In the genomic region with DNA sequence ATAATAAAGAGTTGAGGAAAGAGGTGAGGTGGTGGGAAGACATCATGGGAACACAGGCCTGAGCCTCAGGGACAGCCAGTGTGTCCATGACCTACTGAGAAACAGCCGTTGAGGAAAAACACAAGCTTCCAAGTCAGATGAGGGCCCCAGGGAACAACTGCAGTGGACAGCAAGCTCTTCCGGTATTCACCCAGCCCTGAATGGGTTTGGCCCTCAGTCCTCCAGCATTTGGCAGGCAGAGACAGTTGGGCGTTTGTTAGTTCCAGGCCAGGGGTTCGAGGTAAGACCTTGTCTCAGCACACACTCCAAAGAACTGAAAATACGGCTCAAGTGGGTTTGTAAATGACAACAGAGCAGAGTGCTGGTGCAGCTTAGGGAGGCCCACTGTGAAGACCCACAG, we compare ENCODE assay signal across 21 mouse cellular contexts. TPM values are rescaled to one million over a fixed set of nuclear protein-coding genes. Genes with fewer than 3 reads are reported as not detected.
DNase-seq lines count a peak whose midpoint lies in the region; ATAC-seq and TF ChIP-seq lines count a peak whose summit lies in the region.
"Had no signal": no experiment of that assay in that cellular context is flagged by ENCODE, and none has a peak within 500 bp of the region (broad histone marks: within the 10 kb centered on the region; RNA-seq: fewer than 3 reads in every experiment).

No protein-coding gene starts in this region.

- ATAC-seq in heart, embryonic 12.5 days (ENCODE audit: insufficient number of reproducible peaks, low FRiP score): no peak
- ATAC-seq in liver, embryonic 12.5 days: no peak
- no peak for ATAC-seq in liver, embryonic 11.5 days (replicated peaks; ENCODE audit: low FRiP score)
- ATAC-seq: forebrain, embryonic 13.5 days had no signal

- 38% methylated on average over 5 of the region's 5 CpGs for WGBS in heart, adult 2 months
- 64% methylated on average over 5 of the region's 5 CpGs for WGBS in heart, embryonic 12.5 days
- WGBS in liver, embryonic 12.5 days (ENCODE audit: insufficient replicate concordance): 61% methylated on average over 5 of the region's 5 CpGs
- 67% methylated on average over 5 of the region's 5 CpGs for WGBS in liver, embryonic 11.5 days

- no peak for TF ChIP-seq EP300 in heart, adult 2 months (IDR thresholded peaks at IDR 0.05; ENCODE audit: insufficient read depth, low read depth, low read length)

- peak overlapping the region; percentile 32; the same call in 1 of the 2 replicates for H3K27ac ChIP-seq in heart, adult 2 months
- no peak overlapping the region for H3K27ac ChIP-seq in heart, embryonic 12.5 days (ENCODE audit: poor library complexity, severe bottlenecking)
- peak overlapping the region; percentile 57 for H3K27ac ChIP-seq in liver, embryonic 12.5 days
- no peak overlapping the region; the same call in 1 of the 2 replicates for H3K27ac ChIP-seq in liver, embryonic 11.5 days (ENCODE audit: low read depth, low read length)
- H3K27ac ChIP-seq in brown adipose tissue, adult 24 weeks (replicated peaks; ENCODE audit: low read depth, low read length): peak overlapping the region; percentile 75
- H3K27ac ChIP-seq: embryonic facial prominence, embryonic 13.5 days; forebrain, embryonic 13.5 days; hindbrain, embryonic 15.5 days had no signal

- intact Hi-C loops in heart, adult 2 months (cut with DNase I): no loop called here

- H3K9me3 ChIP-seq in heart, embryonic 12.5 days (replicated peaks): no peaks in the 10 kb centered on the region
- H3K9me3 ChIP-seq in liver, embryonic 12.5 days (replicated peaks): no peaks in the 10 kb centered on the region
- no peaks in the 10 kb centered on the region for H3K9me3 ChIP-seq in liver, embryonic 11.5 days (ENCODE audit: control insufficient read depth, low read length)
- H3K9me3 ChIP-seq: embryonic facial prominence, embryonic 13.5 days; forebrain, embryonic 13.5 days; hindbrain, embryonic 15.5 days had no signal

- DNase-seq in heart, adult 2 months: no peak
- no peak for DNase-seq in liver, embryonic 11.5 days (ENCODE audit: low spot score)
- peak; percentile 77 for DNase-seq in adipocyte (ENCODE audit: low spot score)
- DNase-seq in neural tube, embryonic 10.5 days (ENCODE audit: extremely low spot score, low spot score): no peak
- no peak for DNase-seq in frontal cortex, postnatal 14 days (ENCODE audit: low spot score in 2 of 2)
- DNase-seq: adrenal gland, adult 8-10 months; cerebellum, adult 18-20 months; cerebellum, adult 9-11 months; cerebellum, postnatal 36 days; gastrocnemius, postnatal 10 days; heart, postnatal 36 days; kidney, adult 18-20 months had no signal

- no peaks in the 10 kb centered on the region for H3K27me3 ChIP-seq in heart, adult 2 months (ENCODE audit: control insufficient read depth, insufficient read depth, low read length)
- no peaks in the 10 kb centered on the region for H3K27me3 ChIP-seq in heart, embryonic 12.5 days (replicated peaks)
- H3K27me3 ChIP-seq in liver, embryonic 12.5 days (replicated peaks): no peaks in the 10 kb centered on the region
- no peaks in the 10 kb centered on the region for H3K27me3 ChIP-seq in liver, embryonic 11.5 days (replicated peaks; ENCODE audit: control insufficient read depth, insufficient read depth, low read length)
- H3K27me3 ChIP-seq: embryonic facial prominence, embryonic 13.5 days; forebrain, embryonic 13.5 days; hindbrain, embryonic 15.5 days had no signal

- H3K4me1 ChIP-seq in heart, adult 2 months (ENCODE audit: control insufficient read depth, insufficient read depth, low read length): peaks cover 2% of the 10 kb centered on the region; the same call in 1 of the 2 replicates
- no peaks in the 10 kb centered on the region; the same call in 1 of the 2 replicates for H3K4me1 ChIP-seq in heart, embryonic 12.5 days (replicated peaks)
- peaks cover 36% of the 10 kb centered on the region for H3K4me1 ChIP-seq in liver, embryonic 12.5 days
- H3K4me1 ChIP-seq in liver, embryonic 11.5 days (replicated peaks; ENCODE audit: control insufficient read depth, insufficient read depth, low read length): peaks cover 11% of the 10 kb centered on the region
- H3K4me1 ChIP-seq in brown adipose tissue, adult 24 weeks (ENCODE audit: control insufficient read depth, insufficient read depth, insufficient read length, low read length): peaks cover 7% of the 10 kb centered on the region; the same call in 1 of the 2 replicates
- H3K4me1 ChIP-seq: forebrain, embryonic 13.5 days; hindbrain, embryonic 15.5 days had no signal

- no peak overlapping the region for H3K9ac ChIP-seq in heart, adult 2 months (ENCODE audit: low read depth, low read length)
- H3K9ac ChIP-seq in heart, embryonic 12.5 days: no peak overlapping the region
- H3K9ac ChIP-seq in liver, embryonic 12.5 days: no peak overlapping the region
- no peak overlapping the region for H3K9ac ChIP-seq in liver, embryonic 11.5 days (ENCODE audit: low read depth, low read length)
- H3K9ac ChIP-seq: embryonic facial prominence, embryonic 13.5 days; forebrain, embryonic 13.5 days; hindbrain, embryonic 15.5 days had no signal

- no peak overlapping the region for H3K4me2 ChIP-seq in heart, embryonic 12.5 days
- no peak overlapping the region for H3K4me2 ChIP-seq in liver, embryonic 12.5 days
- no peak overlapping the region for H3K4me2 ChIP-seq in liver, embryonic 11.5 days
- H3K4me2 ChIP-seq: embryonic facial prominence, embryonic 13.5 days; forebrain, embryonic 13.5 days; hindbrain, embryonic 15.5 days had no signal

- TF ChIP-seq CTCF in heart, adult 2 months (IDR thresholded peaks at IDR 0.05): no peak

- no peak overlapping the region for H3K4me3 ChIP-seq in heart, adult 2 months
- H3K4me3 ChIP-seq in heart, embryonic 12.5 days: no peak overlapping the region
- no peak overlapping the region for H3K4me3 ChIP-seq in liver, embryonic 12.5 days
- H3K4me3 ChIP-seq in liver, embryonic 11.5 days (ENCODE audit: low read depth, low read length): no peak overlapping the region
- no peak overlapping the region for H3K4me3 ChIP-seq in brown adipose tissue, adult 24 weeks (ENCODE audit: insufficient read depth, low read depth, low read length)
- H3K4me3 ChIP-seq: embryonic facial prominence, embryonic 13.5 days; forebrain, embryonic 13.5 days; hindbrain, embryonic 15.5 days had no signal

- peaks cover 5% of the 10 kb centered on the region; the same call in 1 of the 2 replicates for H3K36me3 ChIP-seq in heart, adult 2 months (ENCODE audit: control insufficient read depth, insufficient read depth, low read length)
- H3K36me3 ChIP-seq in heart, embryonic 12.5 days: peaks cover 47% of the 10 kb centered on the region
- H3K36me3 ChIP-seq in liver, embryonic 12.5 days: peaks cover 39% of the 10 kb centered on the region
- peaks cover 15% of the 10 kb centered on the region; the same call in 1 of the 2 replicates for H3K36me3 ChIP-seq in liver, embryonic 11.5 days (ENCODE audit: control insufficient read depth, insufficient read depth, low read length)

- TF ChIP-seq POLR2A in heart, adult 2 months (IDR thresholded peaks at IDR 0.05; ENCODE audit: insufficient read depth, low read depth, low read length): no peak

- H3K79me2 ChIP-seq in heart, adult 2 months (replicated peaks; ENCODE audit: control insufficient read depth, insufficient read depth, low read length): no peaks in the 10 kb centered on the region

RNA-seq across cellular contexts. Expression of gene Vasp, which starts 18.2 kb away (rescaled TPM):
- total RNA-seq in heart, adult 2 months (2021): 10 to 100 TPM; 25.1 to 30.8 TPM
- 43.3 and 51.5 TPM in 2 replicates for polyA plus RNA-seq in heart, adult 2 months (2012; rRNA removed)
- 93.7 and 99.0 TPM in 2 replicates for polyA plus RNA-seq in heart, embryonic 12.5 days (2016; fragmentation: Nextera tagmentation; extraction: Ambion mirVana)
- polyA plus RNA-seq in liver, embryonic 12.5 days (2016; fragmentation: Nextera tagmentation; extraction: Ambion mirVana): 61.1 and 61.5 TPM in 2 replicates
- 85.9 and 87.5 TPM in 2 replicates for polyA plus RNA-seq in liver, embryonic 11.5 days (2014; fragmentation: Nextera tagmentation; extraction: Ambion mirVana)
- 13.4 and 19.2 TPM in 2 replicates for polyA plus RNA-seq in brown adipose tissue, adult 24 weeks (2012; ENCODE audit: insufficient read depth, insufficient read length, missing spikeins)

RNA-seq across cellular contexts. Expression of gene Opa3, which starts 25.3 kb away (rescaled TPM):
- total RNA-seq in heart, adult 2 months (2021): 10 to 100 TPM; 59.9 to 66.0 TPM
- polyA plus RNA-seq in heart, adult 2 months (2012; rRNA removed): 64.6 and 91.3 TPM in 2 replicates
- 37.0 and 38.4 TPM in 2 replicates for polyA plus RNA-seq in heart, embryonic 12.5 days (2016; fragmentation: Nextera tagmentation; extraction: Ambion mirVana)
- polyA plus RNA-seq in liver, embryonic 12.5 days (2016; fragmentation: Nextera tagmentation; extraction: Ambion mirVana): 22.1 and 23.3 TPM in 2 replicates
- 31.6 and 33.9 TPM in 2 replicates for polyA plus RNA-seq in liver, embryonic 11.5 days (2014; fragmentation: Nextera tagmentation; extraction: Ambion mirVana)
- 28.9 and 29.2 TPM in 2 replicates for polyA plus RNA-seq in brown adipose tissue, adult 24 weeks (2012; ENCODE audit: insufficient read depth, insufficient read length, missing spikeins)

RNA-seq across cellular contexts. Expression of gene Ppm1n, which starts 26.4 kb away (rescaled TPM):
- under 1 TPM in 1 of 2 experiments, not detected in 1; 0.21 TPM for total RNA-seq in heart, adult 2 months (2021)
- polyA plus RNA-seq in heart, adult 2 months (2012; rRNA removed): 0.09 and 0.33 TPM in 2 replicates
- not detected in 2 replicates for polyA plus RNA-seq in heart, embryonic 12.5 days (2016; fragmentation: Nextera tagmentation; extraction: Ambion mirVana)
- not detected in 2 replicates for polyA plus RNA-seq in liver, embryonic 12.5 days (2016; fragmentation: Nextera tagmentation; extraction: Ambion mirVana)
- not detected in 2 replicates for polyA plus RNA-seq in liver, embryonic 11.5 days (2014; fragmentation: Nextera tagmentation; extraction: Ambion mirVana)
- polyA plus RNA-seq in brown adipose tissue, adult 24 weeks (2012; ENCODE audit: insufficient read depth, insufficient read length, missing spikeins): not detected in 2 replicates
- total RNA-seq: adrenal gland, adult 8-10 months; adrenal gland, postnatal 36 days; gastrocnemius, postnatal 10 days; heart, postnatal 36 days had no signal
- polyA plus RNA-seq: embryonic facial prominence, embryonic 13.5 days; gonadal fat pad, adult 2 months; hindbrain, embryonic 11.5 days had no signal

RNA-seq across cellular contexts. Expression of gene Rtn2, which starts 29.0 kb away (rescaled TPM):
- total RNA-seq in heart, adult 2 months (2021): 100 to 1,000 TPM; 114 to 136 TPM
- 273 and 340 TPM in 2 replicates for polyA plus RNA-seq in heart, adult 2 months (2012; rRNA removed)
- polyA plus RNA-seq in heart, embryonic 12.5 days (2016; fragmentation: Nextera tagmentation; extraction: Ambion mirVana): 23.6 and 26.7 TPM in 2 replicates
- polyA plus RNA-seq in liver, embryonic 12.5 days (2016; fragmentation: Nextera tagmentation; extraction: Ambion mirVana): 5.1 and 5.6 TPM in 2 replicates
- polyA plus RNA-seq in liver, embryonic 11.5 days (2014; fragmentation: Nextera tagmentation; extraction: Ambion mirVana): 8.2 and 11.1 TPM in 2 replicates
- polyA plus RNA-seq in brown adipose tissue, adult 24 weeks (2012; ENCODE audit: insufficient read depth, insufficient read length, missing spikeins): 14.9 and 16.6 TPM in 2 replicates

RNA-seq across cellular contexts. Expression of gene Gpr4, which starts 41.1 kb away (rescaled TPM):
- total RNA-seq in heart, adult 2 months (2021): 1 to 10 TPM; 6.8 to 7.2 TPM
- polyA plus RNA-seq in heart, adult 2 months (2012; rRNA removed): 17.1 and 22.0 TPM in 2 replicates
- polyA plus RNA-seq in heart, embryonic 12.5 days (2016; fragmentation: Nextera tagmentation; extraction: Ambion mirVana): 0.97 and 1.1 TPM in 2 replicates
- 0.51 and 0.62 TPM in 2 replicates for polyA plus RNA-seq in liver, embryonic 12.5 days (2016; fragmentation: Nextera tagmentation; extraction: Ambion mirVana)
- polyA plus RNA-seq in liver, embryonic 11.5 days (2014; fragmentation: Nextera tagmentation; extraction: Ambion mirVana): 1.4 and 1.9 TPM in 2 replicates
- 3.8 and 4.7 TPM in 2 replicates for polyA plus RNA-seq in brown adipose tissue, adult 24 weeks (2012; ENCODE audit: insufficient read depth, insufficient read length, missing spikeins)

Comparison
In these comparisons a context has a peak if more than half of its experiments do, and no peak if none do; other contexts are left out.
1. H3K27ac ChIP-seq: peak in heart, adult 2 months (single experiment), liver, embryonic 12.5 days (single experiment) and brown adipose tissue, adult 24 weeks (single experiment); none in heart, embryonic 12.5 days (single experiment) and liver, embryonic 11.5 days (single experiment).